ENCODE assay signal across 8 mouse cellular contexts in genomic region chr17:85800357-85801078, GRCm38 (mm10).
DNase-seq lines count a peak whose midpoint lies in the region; ATAC-seq and TF ChIP-seq lines count a peak whose summit lies in the region.

No protein-coding gene starts in this region.

- no peak for ATAC-seq in liver, embryonic 15.5 days (ENCODE audit: insufficient read depth)

- in situ Hi-C loops in ES-E14 (cut with MboI; ENCODE audit: low sequenced_read_pairs in 2 of 2, unreplicated experiment in 2 of 2), result no loop called here

- H3K4me1 ChIP-seq in ES-E14 (ENCODE audit: control insufficient read depth in 2 of 2, insufficient read depth in 2 of 2, low read length in 2 of 2, poor library complexity in 1 of 2), result peaks cover 0 to 7% of the 10 kb centered on the region in 2 experiments; a peak in 3 of 4 replicates
- H3K4me1 ChIP-seq in liver, embryonic 15.5 days (replicated peaks), result peaks cover 6% of the 10 kb centered on the region

- peak; percentile 12 to 16 for DNase-seq in cerebellum, postnatal 25 days
- DNase-seq in cerebellum, postnatal 36 days, result no peak
- DNase-seq in ES-E14 (ENCODE audit: low read depth, low spot score), result peak; percentile 33
- DNase-seq in gastrocnemius, postnatal 10 days, result peak; percentile 38
- peak; percentile 21 for DNase-seq in yolk sac, embryonic 10.5 days (ENCODE audit: low spot score)
- no peak for DNase-seq in testis, postnatal 10 days (ENCODE audit: low spot score)
- no peak for DNase-seq in cerebellum, adult 9-10 months

- H3K9ac ChIP-seq in ES-E14 (ENCODE audit: insufficient read depth, low read depth, low read length, poor library complexity, severe bottlenecking), result no peak overlapping the region; the same call in 1 of the 2 replicates
- no peak overlapping the region for H3K9ac ChIP-seq in liver, embryonic 15.5 days

- peaks cover 83% of the 10 kb centered on the region for H3K27me3 ChIP-seq in liver, embryonic 15.5 days

- H3K9me3 ChIP-seq in ES-E14 (ENCODE audit: control insufficient read depth, insufficient read depth, low read depth, low read length), result no peaks in the 10 kb centered on the region
- H3K9me3 ChIP-seq in liver, embryonic 15.5 days (replicated peaks), result no peaks in the 10 kb centered on the region

- 3% methylated on average over 44 of the region's 44 CpGs for WGBS in liver, embryonic 15.5 days (ENCODE audit: insufficient replicate concordance)

- peak overlapping the region; percentile 55 to 60 for H3K4me3 ChIP-seq in ES-E14 (ENCODE audit: insufficient read depth in 1 of 2, low read depth in 1 of 2, low read length in 2 of 2, poor library complexity in 1 of 2, severe bottlenecking in 1 of 2)
- peak overlapping the region; percentile 35 for H3K4me3 ChIP-seq in liver, embryonic 15.5 days (replicated peaks)

- no peak overlapping the region for H3K27ac ChIP-seq in ES-E14 (ENCODE audit: insufficient read depth, low read depth, low read length, poor library complexity, severe bottlenecking)
- H3K27ac ChIP-seq in liver, embryonic 15.5 days (replicated peaks), result no peak overlapping the region

- H3K4me2 ChIP-seq in liver, embryonic 15.5 days, result peak overlapping the region; percentile 52

- H3K36me3 ChIP-seq in ES-E14 (ENCODE audit: control insufficient read depth, insufficient read depth, low read length, poor library complexity, severe bottlenecking), result no peaks in the 10 kb centered on the region
- H3K36me3 ChIP-seq in liver, embryonic 15.5 days (replicated peaks), result no peaks in the 10 kb centered on the region

TF ChIP-seq in ES-E14, 5 proteins besides CTCF, POLR2A, EP300 and RAD21:
- TF ChIP-seq HCFC1 (IDR thresholded peaks at IDR 0.05; ENCODE audit: borderline replicate concordance, insufficient read depth, low read length), result no peak
- TF ChIP-seq CHD2 (IDR thresholded peaks at IDR 0.05; ENCODE audit: low read depth, low read length), result no peak

Comparison
In these comparisons a context has a peak if more than half of its experiments do, and no peak if none do; other contexts are left out.
1. DNase-seq: peak in cerebellum, postnatal 25 days (2 of 2), ES-E14 (single experiment), gastrocnemius, postnatal 10 days (single experiment) and yolk sac, embryonic 10.5 days (single experiment); none in cerebellum, postnatal 36 days (0 of 2), testis, postnatal 10 days (single experiment) and cerebellum, adult 9-10 months (single experiment).